Mouse (Mus musculus) CH12.LX (cell line): ENCODE results near the gene Lect2. TPM values are rescaled to one million over a fixed set of nuclear protein-coding genes. Genes with fewer than 3 reads are reported as not detected.

Source experiments
- DNase-seq: peaks from one replicate; pipeline ENCODE4 v3.0.0-alpha.2; 2013; ENCODE audit errors: extremely low read depth
- H3K27ac ChIP-seq: 2 replicates; pipeline ENCODE4 v1.5.1; 2012; ENCODE audit warnings: low read depth, mild to moderate bottlenecking, control low read depth, moderate library complexity; ENCODE audit not compliant: insufficient read depth
- H3K27me3 ChIP-seq: replicated peaks from 2 replicates; pipeline ENCODE3; 2012; ENCODE audit warnings: inconsistent platforms
- H3K36me3 ChIP-seq, 2 experiments: replicated peaks in 1 of 2; 2 replicates each; pipeline versions ENCODE3 to v1.6.1; 2012; ENCODE audit warnings: inconsistent platforms in 1 of 2, low read length in 1 of 2, mild to moderate bottlenecking in 1 of 2, mixed read lengths in 1 of 2, moderate library complexity in 1 of 2; ENCODE audit not compliant: control insufficient read depth in 1 of 2, insufficient read depth in 1 of 2
- H3K4me1 ChIP-seq, 2 experiments: 2 replicates each; pipeline ENCODE4 v1.6.1; 2012; ENCODE audit warnings: inconsistent platforms in 1 of 2, moderate library complexity in 1 of 2; ENCODE audit not compliant: insufficient read depth in 2 of 2, control insufficient read depth in 1 of 2
- H3K4me2 ChIP-seq: 2 replicates; pipeline ENCODE4 v1.6.1; 2012; ENCODE audit warnings: low read depth, mild to moderate bottlenecking, control low read depth; ENCODE audit not compliant: poor library complexity, insufficient read depth, severe bottlenecking
- H3K4me3 ChIP-seq, 3 experiments: fragments of 150-350 bp in 1 of 3; sonication (generic) in 1 of 3; replicated peaks in 1 of 3; 2 replicates each; pipeline versions ENCODE3 to v1.5.1; 2011 to 2012; ENCODE audit warnings: low read depth in 2 of 3, low read length in 2 of 3, mild to moderate bottlenecking in 2 of 3, moderate library complexity in 2 of 3, control low read depth in 1 of 3, improper control_type of control experiment in 1 of 3, inconsistent platforms in 1 of 3, mixed read lengths in 1 of 3; ENCODE audit not compliant: poor library complexity in 1 of 3
- H3K79me2 ChIP-seq: replicated peaks from 2 replicates; pipeline ENCODE4 v1.6.1; 2012; ENCODE audit warnings: mild to moderate bottlenecking, moderate library complexity; ENCODE audit not compliant: control insufficient read depth, poor library complexity, insufficient read depth, severe bottlenecking; ENCODE audit errors: extremely low read depth
- H3K9ac ChIP-seq: 2 replicates; pipeline ENCODE4 v1.6.1; 2012; ENCODE audit warnings: low read depth, mild to moderate bottlenecking, control low read depth, moderate library complexity; ENCODE audit not compliant: insufficient read depth
- H3K9me3 ChIP-seq: replicated peaks from 2 replicates; pipeline ENCODE3; 2012; ENCODE audit warnings: low read length, inconsistent platforms, mixed read lengths
- CHD1 ChIP-seq: IDR thresholded peaks from 2 replicates; pipeline ENCODE4 v1.6.1; 2012; ENCODE audit warnings: low read depth, low read length, improper control_type of control experiment, inconsistent platforms
- CTCF ChIP-seq, 2 experiments: IDR thresholded peaks in 1 of 2; conservative IDR thresholded peaks in 1 of 2; 2 replicates each; pipeline ENCODE4 v1.5.1; 2011 to 2012; ENCODE audit warnings: low read depth in 2 of 2, low read length in 2 of 2, improper control_type of control experiment in 1 of 2, inconsistent platforms in 1 of 2, mild to moderate bottlenecking in 1 of 2, moderate library complexity in 1 of 2
- E2F4 ChIP-seq: IDR thresholded peaks from 2 replicates; pipeline ENCODE4 v1.6.1; 2011; ENCODE audit warnings: low read depth, low read length, improper control_type of control experiment; ENCODE audit not compliant: insufficient replicate concordance
- EP300 ChIP-seq: IDR thresholded peaks from 2 replicates; pipeline ENCODE4 v1.6.1; 2011; ENCODE audit warnings: low read length, improper control_type of control experiment
- ETS1 ChIP-seq: conservative IDR thresholded peaks from 2 replicates; pipeline ENCODE4 v1.6.1; 2012; ENCODE audit warnings: low read depth, mild to moderate bottlenecking, inconsistent platforms, low read length, improper control_type of control experiment, moderate library complexity
- GABPA ChIP-seq: IDR thresholded peaks from 2 replicates; pipeline ENCODE4 v1.6.1; 2012; ENCODE audit warnings: low read depth, low read length, improper control_type of control experiment, inconsistent platforms; ENCODE audit not compliant: insufficient replicate concordance
- HCFC1 ChIP-seq: IDR thresholded peaks from 2 replicates; pipeline ENCODE4 v1.6.1; 2012; ENCODE audit warnings: low read depth, mild to moderate bottlenecking, inconsistent platforms, low read length, improper control_type of control experiment
- JUN ChIP-seq: IDR thresholded peaks from 2 replicates; pipeline ENCODE4 v1.6.1; 2011; ENCODE audit warnings: low read depth, mild to moderate bottlenecking, low read length, improper control_type of control experiment, moderate library complexity; ENCODE audit not compliant: insufficient read depth
- JUND ChIP-seq: conservative IDR thresholded peaks from 2 replicates; pipeline ENCODE4 v1.6.1; 2011; ENCODE audit warnings: low read depth, low read length, improper control_type of control experiment
- KAT2A ChIP-seq: IDR thresholded peaks from 2 replicates; pipeline ENCODE4 v1.6.1; 2012; ENCODE audit warnings: low read length, improper control_type of control experiment, inconsistent platforms; ENCODE audit not compliant: insufficient replicate concordance
- MAZ ChIP-seq: IDR thresholded peaks from 2 replicates; pipeline ENCODE4 v1.6.1; 2012; ENCODE audit warnings: low read depth, mild to moderate bottlenecking, inconsistent platforms, low read length, improper control_type of control experiment, moderate library complexity
- MXI1 ChIP-seq: IDR thresholded peaks from 2 replicates; pipeline ENCODE4 v1.6.1; 2011; ENCODE audit warnings: mild to moderate bottlenecking, low read depth, low read length, improper control_type of control experiment
- MYC ChIP-seq: IDR thresholded peaks from 2 replicates; pipeline ENCODE4 v1.6.1; 2011; ENCODE audit warnings: low read depth, mild to moderate bottlenecking, improper control_type of control experiment, low read length
- NELFE ChIP-seq: IDR thresholded peaks from 2 replicates; pipeline ENCODE4 v1.6.1; 2011; ENCODE audit warnings: low read depth, low read length, improper control_type of control experiment
- NRF1 ChIP-seq: IDR thresholded peaks from 2 replicates; pipeline ENCODE4 v1.6.1; 2014; ENCODE audit warnings: low read depth, mild to moderate bottlenecking, inconsistent platforms, low read length, improper control_type of control experiment, moderate library complexity
- PAX5 ChIP-seq: IDR thresholded peaks from 2 replicates; pipeline ENCODE4 v1.6.1; 2012; ENCODE audit warnings: low read length, inconsistent platforms, mixed read lengths
- POLR2A ChIP-seq: IDR thresholded peaks from 2 replicates; pipeline ENCODE4 v1.6.1; 2011; ENCODE audit warnings: low read depth, mild to moderate bottlenecking, improper control_type of control experiment, low read length
- POLR2AphosphoS2 ChIP-seq: IDR thresholded peaks from 2 replicates; pipeline ENCODE4 v1.6.1; 2011; ENCODE audit warnings: low read depth, low read length, improper control_type of control experiment
- RCOR1 ChIP-seq: conservative IDR thresholded peaks from 2 replicates; pipeline ENCODE4 v1.6.1; 2012; ENCODE audit warnings: low read depth, mild to moderate bottlenecking, inconsistent platforms, low read length, improper control_type of control experiment
- SIN3A ChIP-seq: IDR thresholded peaks from 2 replicates; pipeline ENCODE4 v1.6.1; 2012; ENCODE audit warnings: low read length, improper control_type of control experiment, inconsistent platforms
- SMC3 ChIP-seq: IDR thresholded peaks from 2 replicates; pipeline ENCODE4 v1.6.1; 2011; ENCODE audit warnings: low read depth, low read length, improper control_type of control experiment
- TBP ChIP-seq: conservative IDR thresholded peaks from 2 replicates; pipeline ENCODE4 v1.6.1; 2011; ENCODE audit warnings: low read depth, low read length, improper control_type of control experiment
- USF1 ChIP-seq: IDR thresholded peaks from 2 replicates; pipeline ENCODE4 v1.6.1; 2014; ENCODE audit warnings: low read depth, mild to moderate bottlenecking, inconsistent platforms, low read length, improper control_type of control experiment
- ZMIZ1 ChIP-seq: IDR thresholded peaks from 2 replicates; pipeline ENCODE4 v1.6.1; 2012; ENCODE audit warnings: low read depth, mild to moderate bottlenecking, inconsistent platforms, low read length, improper control_type of control experiment
- dilution Hi-C: fragments of 300-500 bp; cut with MboI; formaldehyde crosslinking; loops from 2 replicates; pipeline ENCODE4 v1.14.3; 2020; ENCODE audit warnings: low sequenced_read_pairs; ENCODE audit not compliant: extremely low pct_unique_long_range_greater_than_20kb, extremely low pct_ligation_motif_present
- in situ Hi-C: fragments of 300-500 bp; cut with MboI; formaldehyde crosslinking; loops from 3 replicates; pipeline ENCODE4 v1.14.3; 2019; ENCODE audit warnings: low sequenced_read_pairs, low pct_ligation_motif_present, low pct_unique_long_range_greater_than_20kb, mixed read lengths
- polyA plus RNA-seq: library from polyadenylated mRNA; unstranded; fragments of >175 nt; gene quantifications from 2 replicates; pipeline ENCODE4 v1.2.1, GENCODE M21; 2012; ENCODE audit warnings: low read depth; ENCODE audit not compliant: insufficient read length
- total RNA-seq, 2 experiments: library from RNA; depleted of rRNA; stranded (reverse); fragments of 300-350 nt in 1 of 2; fragments of >200 nt in 1 of 2; gene quantifications; 2 replicates each; pipeline ENCODE4 v1.2.3; 2012 to 2014

Lect2 gene
- total and polyA plus RNA-seq, 3 experiments, result not detected

DNA sequence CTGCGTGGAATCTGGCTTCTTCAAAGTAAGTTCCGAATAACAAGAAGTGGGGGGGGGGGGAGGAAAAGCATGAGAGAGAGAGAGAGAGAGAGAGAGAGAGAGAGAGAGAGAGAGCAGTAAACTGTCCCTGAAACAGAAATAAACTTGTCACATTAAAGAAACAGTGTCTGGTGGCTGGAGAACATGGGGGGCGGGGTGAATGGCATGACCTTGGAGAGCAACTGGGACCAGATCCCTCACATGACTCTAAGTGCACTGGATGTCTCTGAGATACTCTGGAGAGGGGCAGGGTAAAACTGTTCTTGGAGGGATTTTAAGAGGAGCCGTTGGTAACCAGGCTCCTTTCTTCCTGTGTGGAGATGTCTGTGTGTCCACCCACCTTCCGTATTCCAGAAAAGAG is 41.9 kb upstream of the Lect2 start:
- Histone ChIP-seq H3K9me3 (no peaks in the 10 kb centered on the region), H3K4me2 (no peak overlapping the region), H3K27ac (no peak overlapping the region)
- TF ChIP-seq ZMIZ1, result no peak
- no peak for TF ChIP-seq CTCF (conservative IDR thresholded peaks at IDR 0.05 in 1 of 2, IDR thresholded peaks at IDR 0.05 in 1 of 2; ENCODE audit: low read depth in 2 of 2, low read length in 2 of 2)
- TF ChIP-seq KAT2A, result no peak
- TF ChIP-seq GABPA, result no peak
- no peak for TF ChIP-seq NELFE
- TF ChIP-seq JUND, result no peak
- no peak for TF ChIP-seq EP300
- TF ChIP-seq NRF1, result no peak
- TF ChIP-seq PAX5, result no peak
- TF ChIP-seq CHD1, result no peak
- TF ChIP-seq, all 38 proteins: peak for 0
- in situ Hi-C loops (no loop called here), dilution Hi-C loops (no loop called here)
- no peak for DNase-seq
- no peaks in the 10 kb centered on the region for H3K4me1 ChIP-seq
- no peaks in the 10 kb centered on the region for H3K36me3 ChIP-seq
- peaks cover 92% of the 10 kb centered on the region for H3K27me3 ChIP-seq
- H3K4me3 ChIP-seq, result no peak overlapping the region
- no peaks in the 10 kb centered on the region for H3K79me2 ChIP-seq
- H3K9ac ChIP-seq, result no peak overlapping the region

DNA sequence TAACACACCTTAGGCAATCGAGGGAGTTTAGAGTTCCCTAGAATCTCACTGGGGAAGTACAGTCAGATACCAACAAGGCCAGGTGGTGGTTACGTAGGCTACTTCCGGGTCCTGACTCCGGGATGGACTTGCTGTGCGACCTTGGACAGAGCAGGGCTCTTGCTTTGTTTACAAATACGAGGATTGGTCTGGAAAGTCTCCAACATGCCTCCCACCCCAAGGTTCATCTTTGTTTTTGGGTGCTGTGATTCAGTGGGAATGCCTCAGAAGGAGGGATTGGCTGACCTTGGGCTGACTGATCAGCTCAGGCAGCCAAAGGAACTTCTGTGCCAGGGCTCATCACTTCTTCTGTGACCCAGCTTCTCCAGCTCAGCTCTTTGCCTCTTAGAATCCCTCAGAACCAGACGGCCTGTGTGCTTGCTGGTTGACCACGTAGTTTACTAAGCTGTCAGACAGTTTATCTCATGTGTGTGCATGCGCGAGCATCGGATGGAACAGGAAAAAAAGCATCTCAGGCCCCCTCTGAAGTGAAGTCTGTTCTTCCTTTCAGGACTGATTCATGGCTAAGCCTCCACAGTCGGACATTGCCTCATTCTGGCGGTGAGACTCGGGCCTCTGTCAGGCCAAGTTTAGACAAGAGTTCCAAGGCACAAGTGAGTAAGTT is 40.3 kb upstream of the Lect2 start:
- H3K9ac ChIP-seq, result no peak overlapping the region
- no peak overlapping the region for H3K4me3 ChIP-seq
- dilution Hi-C loops, result no loop called here
- H3K27me3 ChIP-seq, result peaks cover 89% of the 10 kb centered on the region
- no peaks in the 10 kb centered on the region for H3K4me1 ChIP-seq
- no peaks in the 10 kb centered on the region for H3K79me2 ChIP-seq
- no peak overlapping the region for H3K4me2 ChIP-seq
- no peak overlapping the region for H3K27ac ChIP-seq
- DNase-seq, result no peak
- TF ChIP-seq MYC, result no peak
- no peak for TF ChIP-seq CHD1
- no peak for TF ChIP-seq KAT2A
- TF ChIP-seq HCFC1, result no peak
- no peak for TF ChIP-seq JUN
- no peak for TF ChIP-seq SIN3A
- TF ChIP-seq POLR2A, result no peak
- no peaks in the 10 kb centered on the region for H3K36me3 ChIP-seq
- in situ Hi-C loops, result no loop called here
- no peaks in the 10 kb centered on the region for H3K9me3 ChIP-seq

GRCm38 (mm10) chr13:56586046-56586445 is 37.7 kb upstream of the Lect2 start:
- TF ChIP-seq POLR2AphosphoS2 (no peak), E2F4 (no peak), PAX5 (no peak), MXI1 (no peak), USF1 (no peak), TBP (no peak), ZMIZ1 (no peak), MAZ (no peak), KAT2A (no peak), RCOR1 (no peak), SMC3 (no peak), NELFE (no peak), JUND (no peak), ETS1 (no peak)
- no peaks in the 10 kb centered on the region for H3K9me3 ChIP-seq
- DNase-seq, result no peak
- no peaks in the 10 kb centered on the region for H3K4me1 ChIP-seq
- no peaks in the 10 kb centered on the region for H3K36me3 ChIP-seq
- in situ Hi-C loops, result no loop called here
- peaks cover 77% of the 10 kb centered on the region for H3K27me3 ChIP-seq
- H3K4me2 ChIP-seq, result no peak overlapping the region
- no peak overlapping the region for H3K27ac ChIP-seq
- H3K79me2 ChIP-seq, result no peaks in the 10 kb centered on the region
- dilution Hi-C loops, result no loop called here
- no peak overlapping the region for H3K4me3 ChIP-seq
- H3K9ac ChIP-seq, result no peak overlapping the region
